Mouse (Mus musculus) kidney, adult 8-10 months (tissue): ENCODE results near the gene Rala.

Experiments used
- DNase-seq, 2 experiments: peaks; one replicate each; pipeline ENCODE4 v3.0.0; 2022

Rala gene

DNA sequence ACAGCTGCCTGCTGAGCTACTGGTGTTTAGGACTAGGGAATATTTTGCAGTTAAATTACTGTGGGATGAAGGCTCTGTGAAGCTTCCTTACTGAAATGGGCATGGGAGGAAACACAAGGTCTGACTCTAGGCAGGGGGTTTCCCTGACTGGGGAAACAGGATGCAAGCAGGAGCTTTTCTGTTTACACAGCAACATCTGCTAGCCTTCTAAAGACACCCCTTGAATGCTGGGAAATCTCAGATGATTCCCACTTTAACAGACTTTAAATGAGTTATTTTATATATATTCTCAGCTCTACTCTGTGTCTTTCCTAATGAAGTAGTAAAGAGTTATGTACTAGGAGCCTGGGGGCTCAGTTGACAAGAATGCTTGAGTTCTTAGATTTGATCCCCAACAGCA, 65.0 kb downstream of the Rala start:
- no peak for DNase-seq

DNA sequence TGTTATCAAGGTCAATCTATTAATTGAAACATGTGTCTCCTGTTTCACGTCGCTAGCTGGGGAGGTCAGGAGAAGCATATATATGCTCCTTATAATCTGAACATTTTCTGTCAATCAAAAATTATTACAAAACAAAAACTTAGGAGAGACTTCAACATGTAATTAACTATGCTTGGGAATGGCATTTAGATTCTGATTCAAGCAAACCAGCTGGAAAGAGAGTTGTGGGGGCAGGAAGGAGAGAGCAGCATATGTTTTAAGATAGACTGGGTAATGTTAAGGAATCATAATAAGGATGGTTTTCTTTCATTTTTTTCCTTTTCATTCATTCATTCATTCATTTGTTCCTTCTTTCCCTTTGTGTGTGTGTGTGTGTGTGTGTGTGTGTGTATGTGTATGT, 77.3 kb downstream of the Rala start:
- no peak for DNase-seq

DNA sequence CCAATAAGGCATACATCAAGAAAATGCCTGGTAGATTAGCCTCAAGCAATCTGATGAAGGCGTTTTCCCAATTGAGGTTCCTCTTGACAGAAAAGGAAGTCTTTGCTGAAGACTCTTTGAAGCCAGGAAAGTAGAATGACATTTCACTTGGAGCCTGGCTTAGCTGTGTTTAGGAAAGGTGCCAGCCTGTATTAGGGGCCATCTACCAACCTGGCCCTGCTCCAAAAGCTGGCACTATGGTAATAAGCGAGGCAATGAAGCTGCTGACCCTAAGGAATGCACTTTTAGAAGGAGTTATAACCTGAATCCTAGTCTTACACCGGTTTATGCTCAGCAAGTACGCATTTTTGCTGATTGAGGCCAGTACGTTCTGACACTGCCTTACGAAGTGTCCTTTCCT, 83.5 kb downstream of the Rala start:
- no peak for DNase-seq

DNA sequence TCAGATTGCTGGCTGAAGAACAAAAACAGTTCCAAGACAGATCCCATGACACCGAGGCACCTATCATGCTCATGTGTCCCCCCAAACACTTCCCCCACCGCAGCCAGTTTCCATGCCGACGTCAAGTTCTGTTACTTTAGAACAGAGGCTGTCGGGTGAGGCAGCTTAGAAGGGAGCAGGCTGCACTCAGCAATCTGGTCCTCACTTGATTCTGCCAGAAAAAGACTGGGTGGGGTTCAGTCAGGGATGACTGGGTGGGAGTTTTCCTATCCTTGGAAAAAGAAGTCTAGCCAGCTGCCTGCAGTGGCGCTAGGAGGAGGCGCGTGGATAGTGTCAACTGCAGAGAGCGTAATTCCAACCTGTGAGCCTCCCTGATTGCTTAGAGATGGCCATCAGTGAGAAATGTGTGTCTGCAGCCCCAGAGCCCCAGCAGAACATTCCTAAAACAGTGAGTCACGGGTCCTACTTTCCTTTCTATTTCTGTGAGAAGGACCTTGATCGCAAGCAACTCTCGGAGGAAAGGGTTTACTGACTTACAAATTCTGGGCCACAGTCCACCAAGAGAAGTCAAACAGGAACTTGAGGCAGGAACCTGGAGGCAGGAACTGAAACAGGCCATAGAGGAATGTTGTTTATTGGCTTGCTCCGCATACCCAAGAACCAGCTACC, 84.5 kb downstream of the Rala start:
- DNase-seq, result no peak

DNA sequence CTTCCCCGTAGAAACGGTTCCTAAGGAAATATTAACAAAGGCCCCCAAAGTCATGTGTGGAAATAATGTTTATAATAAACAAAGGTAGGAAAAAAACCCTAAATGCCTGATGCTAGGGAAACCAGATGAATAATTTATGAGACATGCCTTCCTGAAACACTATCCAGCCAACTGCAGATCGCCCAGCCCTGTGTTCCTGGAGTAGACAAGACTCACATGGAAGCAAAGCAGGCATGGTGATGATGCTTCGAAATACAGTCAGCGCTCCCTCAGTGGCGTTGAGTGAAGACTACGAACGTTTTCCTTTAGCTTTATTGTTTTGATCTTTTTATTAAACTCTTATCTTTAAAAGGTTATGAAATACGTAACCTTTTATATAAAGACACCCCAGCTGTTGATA, 87.0 kb downstream of the Rala start:
- DNase-seq, result no peak

DNA sequence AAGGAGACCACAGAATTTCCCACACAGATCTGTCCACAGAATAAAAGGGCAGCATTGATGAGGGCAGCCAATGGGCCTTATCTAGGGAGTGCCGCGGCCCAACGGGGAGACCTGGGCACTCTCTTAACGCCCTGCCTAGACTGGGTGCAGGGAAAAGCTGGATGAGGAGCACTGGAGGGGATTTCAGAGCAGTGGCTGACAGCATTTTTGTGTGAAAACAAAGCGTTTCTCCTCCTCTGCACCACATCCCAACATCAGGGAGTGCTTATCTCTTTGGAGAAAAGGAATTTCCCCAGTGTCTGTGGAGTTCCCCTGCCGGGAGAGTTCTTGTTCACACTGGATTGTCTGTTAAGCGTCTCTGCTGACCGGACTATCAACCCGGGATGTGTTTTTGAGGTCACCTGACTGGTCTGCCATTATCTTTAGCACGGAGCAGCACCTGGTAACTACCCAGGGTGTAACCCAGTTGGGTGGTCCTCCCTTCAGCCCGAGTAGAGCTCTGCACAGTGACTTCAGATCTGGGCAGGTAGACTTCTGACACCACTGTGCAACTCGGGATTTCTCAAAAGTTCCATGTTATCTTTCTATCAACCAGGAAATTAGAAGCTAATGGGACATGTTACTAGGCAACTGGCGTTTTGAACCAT, 88.4 kb downstream of the Rala start:
- DNase-seq, result no peak

DNA sequence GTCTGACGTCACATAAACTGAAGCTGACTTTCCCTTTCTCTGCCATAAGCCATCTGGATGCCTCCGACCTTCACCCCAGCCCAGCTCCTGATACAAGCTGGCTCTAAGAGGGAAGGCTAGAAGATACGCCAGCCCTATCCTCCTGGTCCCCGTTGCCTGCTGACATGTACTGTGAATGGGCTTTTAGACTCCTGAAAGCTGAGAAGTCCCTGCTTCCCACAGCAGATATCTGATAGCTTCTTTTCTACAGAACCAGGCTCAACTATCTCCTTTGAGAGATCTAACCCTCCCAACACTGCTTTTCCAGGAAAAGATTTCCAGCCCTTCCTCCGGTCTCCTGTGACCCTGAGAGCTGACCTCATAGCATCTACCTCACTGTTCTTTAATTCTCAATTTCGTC, 89.3 kb downstream of the Rala start:
- DNase-seq, result no peak

DNA sequence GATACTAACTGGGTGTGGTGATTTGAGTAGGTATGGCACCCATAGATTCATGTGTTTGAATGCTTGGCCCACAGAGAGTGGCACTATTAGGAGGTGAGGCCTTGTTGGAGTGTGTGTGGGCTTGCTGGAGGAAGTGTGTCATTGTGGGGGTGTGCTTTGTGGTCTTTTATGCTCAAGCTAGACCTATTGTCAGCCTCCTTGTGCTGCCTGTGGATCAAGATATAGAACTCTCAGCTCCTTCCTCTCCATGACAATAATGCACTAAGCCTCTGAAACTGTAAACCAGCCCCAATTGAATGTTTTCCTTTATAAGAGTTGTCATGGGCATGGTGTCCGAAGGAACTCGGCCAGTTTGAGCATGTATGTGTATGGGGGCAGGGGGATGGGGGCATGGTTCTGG, 100.7 kb downstream of the Rala start:
- DNase-seq, result no peak

DNA sequence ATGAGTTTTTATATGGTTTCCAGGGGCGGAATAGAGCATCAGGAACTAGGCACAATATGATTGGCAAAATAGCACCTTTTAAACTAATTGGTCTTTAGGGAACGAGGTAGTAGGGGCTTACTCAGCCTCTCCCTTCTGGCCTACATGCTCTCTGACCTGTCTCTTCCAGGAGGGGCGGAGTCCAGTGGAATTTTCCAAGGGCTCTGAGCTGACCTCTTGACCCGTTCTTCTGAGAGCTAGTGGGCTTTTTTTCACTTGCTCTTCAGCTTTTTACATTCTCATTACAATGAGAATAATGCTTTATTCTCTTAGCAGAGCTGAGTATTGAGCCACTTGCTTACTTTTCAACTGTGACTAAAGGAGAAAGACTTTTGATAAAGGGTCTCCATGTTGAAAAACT, 101.3 kb downstream of the Rala start:
- peak in 1 of 2 experiments; percentile 21 for DNase-seq

DNA sequence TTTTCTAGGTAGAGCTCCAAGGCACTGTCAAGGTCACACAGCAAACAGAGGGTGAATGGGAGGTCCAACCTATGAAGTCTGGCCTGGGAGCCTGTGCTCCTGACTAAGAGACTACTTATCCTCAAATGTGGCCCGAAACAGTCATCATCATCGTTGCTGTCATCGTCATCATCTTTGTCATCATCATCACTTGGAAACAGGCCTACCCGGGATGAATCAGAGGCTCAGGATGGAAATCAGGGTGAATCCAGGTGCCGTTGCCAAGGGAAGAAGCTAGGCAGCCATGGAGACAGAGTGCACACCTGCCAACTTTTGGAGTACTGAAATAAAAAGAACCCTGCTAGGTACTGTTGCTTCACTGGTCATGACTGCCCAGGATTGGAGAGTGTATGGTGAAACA, 104.9 kb downstream of the Rala start:
- DNase-seq, result no peak

DNA sequence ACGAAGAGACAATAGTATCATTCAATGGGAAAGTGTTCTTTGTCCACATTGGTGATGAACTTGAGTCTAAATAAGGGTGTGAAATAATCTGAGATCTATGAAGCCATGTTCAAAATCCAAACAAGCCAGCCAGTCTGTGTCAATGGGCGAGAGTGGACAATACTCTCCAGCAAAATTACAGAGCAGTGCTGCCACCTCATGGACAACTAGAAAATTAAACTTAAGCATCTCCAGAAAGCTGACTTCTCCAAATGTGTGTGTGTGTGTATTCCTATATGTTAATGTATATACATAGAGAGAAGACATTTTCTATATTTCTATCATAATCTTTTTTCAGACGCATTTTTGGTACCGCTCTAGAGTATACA, 105.6 kb downstream of the Rala start:
- DNase-seq, result peak; percentile 24 to 49

DNA sequence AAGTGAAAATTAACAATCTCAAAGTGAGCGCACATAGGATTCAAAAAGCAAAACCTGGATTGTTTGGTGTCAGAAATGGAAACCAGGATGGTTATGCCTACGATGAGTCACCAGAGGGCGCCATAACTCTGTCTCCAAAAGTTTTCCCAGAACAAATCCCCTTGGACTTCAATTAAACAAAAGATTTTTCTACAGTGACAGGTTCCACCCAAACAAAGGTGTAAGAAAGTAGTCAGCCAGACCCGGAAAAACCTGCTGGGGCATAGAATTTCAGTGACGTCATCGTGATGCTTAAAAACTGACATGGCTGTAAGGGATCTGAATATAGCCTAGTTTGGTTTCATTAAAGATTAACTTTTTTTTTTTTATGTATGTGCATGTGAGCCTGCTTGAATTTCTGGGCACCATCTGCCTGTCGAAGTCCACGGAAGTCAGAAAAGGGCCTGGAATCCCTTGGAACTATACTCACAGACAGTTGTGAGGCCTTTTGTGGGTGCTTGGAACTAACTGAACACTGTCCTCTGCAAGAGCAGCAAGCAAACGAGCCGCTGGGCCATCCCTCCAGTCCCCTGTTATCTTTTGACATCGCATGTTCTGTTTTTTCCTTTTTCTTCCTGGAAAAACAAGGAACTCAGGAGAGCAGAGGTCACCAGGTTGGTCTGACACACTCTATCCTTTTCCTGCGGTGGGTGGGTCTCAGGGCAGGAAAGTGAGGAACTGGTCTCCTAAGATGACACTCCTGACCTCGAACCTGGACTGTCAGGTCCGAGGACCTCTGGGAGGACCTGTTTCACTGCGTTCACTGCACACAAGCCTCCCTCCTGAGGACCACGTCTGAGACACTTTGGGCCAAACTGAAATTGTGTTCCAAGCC, 106.2 kb downstream of the Rala start:
- peak in 1 of 2 experiments; percentile 26 for DNase-seq

DNA sequence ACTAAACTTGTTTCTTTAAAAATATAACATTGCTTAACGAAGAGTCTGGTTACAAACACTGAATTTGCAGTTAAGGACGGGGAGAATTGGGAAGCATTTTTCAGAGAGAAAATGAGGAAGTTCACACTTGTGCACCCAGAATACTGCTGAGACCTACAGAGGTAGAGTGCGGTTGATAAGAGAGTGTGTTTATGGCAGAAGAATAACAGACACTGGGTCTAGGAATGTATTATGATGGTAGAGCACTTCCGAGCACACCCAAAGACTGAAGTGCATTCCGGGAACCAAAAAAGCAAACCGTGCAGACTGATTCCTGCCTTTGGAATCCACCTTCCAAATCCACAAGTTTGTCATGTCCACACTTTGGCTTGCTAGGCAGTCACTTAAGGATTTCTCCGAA, 107.2 kb downstream of the Rala start:
- no peak for DNase-seq

DNA sequence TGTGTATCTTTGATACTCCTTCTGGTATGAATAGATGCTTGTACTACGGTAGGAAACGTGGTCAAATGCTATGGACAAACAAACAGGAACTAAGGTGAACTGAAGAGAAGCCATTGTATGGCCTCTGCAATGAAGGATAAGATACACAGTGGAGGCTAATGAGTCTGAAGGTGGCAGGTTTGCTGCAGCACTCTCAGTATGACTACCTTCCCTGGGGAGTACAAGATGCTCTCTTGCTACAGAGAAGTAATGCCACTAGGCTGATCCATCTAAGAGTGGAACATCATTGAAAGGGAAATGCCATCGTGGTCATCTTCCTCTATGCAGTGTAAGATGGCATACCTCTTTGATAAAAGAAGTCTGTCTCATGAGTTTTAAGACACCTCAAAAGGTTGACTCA, 111.1 kb downstream of the Rala start:
- no peak for DNase-seq
